Mouse (Mus musculus) megakaryocyte, embryonic 14.5 days (primary cell): ENCODE results near the gene Ptprm.

ENCODE experiments used
- FLI1 ChIP-seq: IDR thresholded peaks from 2 replicates; pipeline ENCODE4 v1.6.1; 2012; ENCODE audit warnings: low read length, inconsistent platforms, mixed read lengths
- GATA1 ChIP-seq: IDR thresholded peaks from 3 replicates; pipeline ENCODE4 v1.6.1; 2012; ENCODE audit warnings: mixed read lengths, low read length, inconsistent platforms, borderline replicate concordance

DNA sequence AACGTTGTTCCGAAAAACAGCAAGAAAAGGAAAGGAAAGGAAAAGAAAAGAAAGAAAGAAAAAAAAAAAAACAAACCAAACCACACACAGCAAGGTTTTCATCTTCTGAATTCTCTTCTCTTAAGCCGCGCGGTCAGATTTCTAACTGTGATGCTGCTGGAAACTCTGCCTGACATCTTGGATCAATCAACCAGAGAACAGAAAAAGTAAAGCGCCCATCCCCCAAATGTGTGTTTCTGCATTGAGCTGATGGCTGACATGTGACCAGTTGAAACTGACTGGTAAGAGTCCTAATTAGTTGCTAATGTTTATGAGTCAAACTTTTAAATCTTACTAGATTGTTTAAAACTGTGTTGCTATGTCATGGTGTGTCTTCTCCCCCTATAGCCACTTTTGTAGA is 441.7 kb downstream of the Ptprm start:
- TF ChIP-seq GATA1 (no peak), FLI1 (no peak)
